Mouse (Mus musculus) limb, embryonic 15.5 days (tissue): ENCODE measurements around the gene Atg13. TPM values are rescaled to one million over a fixed set of nuclear protein-coding genes. Genes with fewer than 3 reads are reported as not detected.

ENCODE experiments used
- ATAC-seq: fragments of 200-750 bp; cut with Nextera tagmentation; 2 replicates; pipeline ENCODE4 v1.8.0; 2017; ENCODE audit warnings: low read depth, moderate TSS enrichment; ENCODE audit not compliant: insufficient number of reproducible peaks, low FRiP score, low TSS enrichment
- H3K27ac ChIP-seq: fragments of 300-500 bp; sonication (generic); 2 replicates; pipeline ENCODE4 v1.5.1; 2015; ENCODE audit warnings: moderate library complexity, mild to moderate bottlenecking, inconsistent platforms
- H3K27me3 ChIP-seq: fragments of 300-500 bp; sonication (generic); 2 replicates; pipeline ENCODE4 v1.6.1; 2015; ENCODE audit warnings: inconsistent platforms
- H3K36me3 ChIP-seq: fragments of 300-500 bp; sonication (generic); 2 replicates; pipeline ENCODE4 v1.6.1; 2015; ENCODE audit warnings: inconsistent platforms
- H3K4me1 ChIP-seq: fragments of 300-500 bp; sonication (generic); 2 replicates; pipeline ENCODE4 v1.6.1; 2015; ENCODE audit warnings: inconsistent platforms
- H3K4me2 ChIP-seq: fragments of 300-500 bp; sonication (generic); 2 replicates; pipeline ENCODE4 v1.6.1; 2015; ENCODE audit warnings: mild to moderate bottlenecking, inconsistent platforms
- H3K4me3 ChIP-seq: fragments of 300-500 bp; sonication (generic); 2 replicates; pipeline ENCODE4 v1.5.1; 2015; ENCODE audit warnings: mild to moderate bottlenecking, inconsistent platforms
- H3K9ac ChIP-seq: fragments of 300-500 bp; sonication (generic); 2 replicates; pipeline ENCODE4 v1.6.1; 2015; ENCODE audit warnings: inconsistent platforms
- H3K9me3 ChIP-seq: fragments of 300-500 bp; sonication (generic); 2 replicates; pipeline ENCODE4 v1.6.1; 2016; ENCODE audit warnings: inconsistent platforms
- WGBS: fragments of 180-500 bp; shearing (Covaris S2); methylation state at CpG from one replicate; pipeline ENCODE4 v1.1.7; 2015; 5-methylcytosine and 5-hydroxymethylcytosine counted together
- polyA plus RNA-seq: library from polyadenylated mRNA; unstranded; fragments of >200 nt; fragmentation: Nextera tagmentation; extraction: Ambion mirVana; gene quantifications from 2 replicates; pipeline ENCODE4 v1.2.1, GENCODE M21; 2015

Atg13 gene
- polyA plus RNA-seq, 1 experiment from 2014 or later = 33.7 TPM

GRCm38 (mm10) chr2:91644021-91644420 lies 66.4 kb downstream of the Atg13 start:
- no peak overlapping the region for H3K9ac ChIP-seq
- H3K4me3 ChIP-seq = no peak overlapping the region
- WGBS = 95% methylated on average over 11 of the region's 11 CpGs
- H3K4me1 ChIP-seq = peaks cover 9% of the 10 kb centered on the region
- peaks cover 64% of the 10 kb centered on the region for H3K36me3 ChIP-seq
- ATAC-seq = no peak
- no peak overlapping the region for H3K27ac ChIP-seq
- H3K9me3 ChIP-seq = no peaks in the 10 kb centered on the region
- H3K27me3 ChIP-seq = no peaks in the 10 kb centered on the region
- H3K4me2 ChIP-seq = no peak overlapping the region

DNA sequence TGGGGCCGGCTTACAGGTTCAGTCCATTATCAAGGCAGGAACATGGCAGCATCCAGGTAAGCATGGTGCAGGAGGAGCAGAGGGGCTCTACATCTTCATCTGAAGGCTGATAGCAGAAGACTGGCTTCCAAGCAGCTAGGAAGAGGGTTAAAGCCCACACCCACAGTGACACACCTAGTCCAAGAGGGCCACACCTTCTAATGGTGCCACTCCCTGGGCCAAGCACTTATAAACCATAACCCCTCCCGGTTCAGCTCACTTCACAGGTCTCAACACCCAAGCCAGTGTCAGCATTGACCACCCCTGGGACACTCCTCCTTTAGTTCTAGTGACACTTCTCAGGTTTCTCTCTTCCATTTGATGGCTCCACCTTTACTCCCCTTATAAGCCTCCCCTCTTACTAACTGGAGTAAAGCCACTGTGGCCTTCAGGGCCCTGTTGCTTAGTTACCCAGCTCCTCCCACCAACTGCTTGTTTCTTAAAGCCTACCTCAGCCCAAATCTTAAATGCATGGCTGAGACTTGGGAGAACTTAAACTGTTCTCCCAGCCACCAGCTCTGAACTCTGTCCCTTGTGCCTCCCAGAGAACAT lies 67.5 kb downstream of the Atg13 start:
- Histone ChIP-seq H3K4me2 (no peak overlapping the region), H3K36me3 (peaks cover 63% of the 10 kb centered on the region), H3K9me3 (no peaks in the 10 kb centered on the region), H3K27me3 (no peaks in the 10 kb centered on the region), H3K4me1 (no peaks in the 10 kb centered on the region), H3K9ac (no peak overlapping the region), H3K4me3 (no peak overlapping the region), H3K27ac (no peak overlapping the region)
- no peak for ATAC-seq
- 80% methylated on average over 2 of the region's 2 CpGs for WGBS

- Histone ChIP-seq H3K36me3 (peaks cover 23% of the 10 kb centered on the region), H3K4me3 (no peak overlapping the region), H3K4me2 (no peak overlapping the region), H3K27ac (no peak overlapping the region), H3K9me3 (no peaks in the 10 kb centered on the region), H3K4me1 (no peaks in the 10 kb centered on the region), H3K9ac (no peak overlapping the region), H3K27me3 (no peaks in the 10 kb centered on the region)
- ATAC-seq = no peak
- WGBS = 67% methylated on average over 6 of the region's 6 CpGs
These were observed 71.4 kb downstream of the Atg13 start for GRCm38 (mm10) chr2:91638931-91639330.

DNA sequence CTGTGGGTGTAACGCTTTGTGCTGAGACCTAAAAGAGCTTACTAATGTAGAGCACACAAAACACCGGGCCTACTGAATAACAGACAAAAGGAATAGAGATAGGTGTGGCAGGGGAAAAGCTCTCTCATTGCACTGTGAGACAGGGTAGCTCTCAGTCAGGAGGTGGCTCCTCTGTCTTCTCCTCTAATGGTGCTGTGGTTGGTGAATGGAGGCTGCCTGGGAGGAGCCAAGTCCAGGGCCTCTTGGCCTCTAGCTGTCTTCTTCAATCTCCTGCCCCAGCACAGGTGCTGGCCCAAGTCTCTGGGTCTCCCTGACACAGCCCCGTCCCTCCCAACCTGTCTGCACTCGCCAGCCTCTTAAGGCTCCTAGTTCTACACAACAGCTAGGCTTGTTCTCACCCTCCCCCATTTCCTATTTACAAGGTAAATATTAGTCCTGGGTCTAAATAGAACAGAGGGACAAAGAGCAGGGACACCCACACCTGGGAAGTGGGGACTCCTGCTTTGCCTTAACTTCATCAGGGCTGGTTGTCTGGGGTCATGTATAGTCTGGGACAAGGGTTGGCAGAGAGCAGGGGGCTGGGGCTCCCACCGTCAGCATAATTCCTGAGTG lies 73.5 kb downstream of the Atg13 start:
- Histone ChIP-seq H3K4me1 (no peaks in the 10 kb centered on the region), H3K9ac (no peak overlapping the region), H3K27ac (no peak overlapping the region), H3K36me3 (0 out of 2 replicates have a peak, but pooled peaks cover 6% of the 10 kb centered on the region), H3K27me3 (no peaks in the 10 kb centered on the region), H3K4me3 (no peak overlapping the region), H3K4me2 (no peak overlapping the region), H3K9me3 (no peaks in the 10 kb centered on the region)
- 75% methylated on average over 5 of the region's 5 CpGs for WGBS
- no peak for ATAC-seq

DNA sequence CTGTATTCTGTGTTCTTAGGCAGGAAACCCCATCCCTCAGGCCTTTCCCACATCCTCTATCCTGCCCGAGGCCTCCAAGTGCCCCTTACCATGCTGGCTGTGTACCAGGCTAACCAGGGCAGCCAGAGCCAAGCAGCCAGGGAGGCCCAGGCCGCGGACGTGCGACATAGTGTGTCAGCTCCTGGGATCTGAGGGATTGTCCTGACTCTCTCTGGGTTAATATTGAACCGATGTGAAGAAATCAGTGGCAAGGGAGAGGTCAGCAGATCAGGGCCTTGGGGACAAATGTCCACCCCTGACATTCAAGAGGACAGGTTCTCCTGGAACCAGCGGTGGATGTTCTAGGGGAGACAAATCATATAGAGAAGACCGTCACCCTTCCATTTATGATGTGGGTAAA lies 74.1 kb downstream of the Atg13 start, which contains the start of gene F2:
TSS of gene F2 (minus strand) at position 186 of the 400 bp plus-strand sequence.
- Histone ChIP-seq H3K27ac (no peak within 1 kb of the TSS), H3K36me3 (0 out of 2 replicates have a peak, but pooled peaks cover 2% of the 10 kb centered on the region), H3K4me2 (no peak within 1 kb of the TSS), H3K4me3 (no peak within 1 kb of the TSS), H3K4me1 (no peaks in the 10 kb centered on the region), H3K9me3 (no peaks in the 10 kb centered on the region), H3K27me3 (no peaks in the 10 kb centered on the region), H3K9ac (no peak within 1 kb of the TSS)
- 89% methylated on average over 8 of the region's 8 CpGs for WGBS
- no peak for ATAC-seq

DNA sequence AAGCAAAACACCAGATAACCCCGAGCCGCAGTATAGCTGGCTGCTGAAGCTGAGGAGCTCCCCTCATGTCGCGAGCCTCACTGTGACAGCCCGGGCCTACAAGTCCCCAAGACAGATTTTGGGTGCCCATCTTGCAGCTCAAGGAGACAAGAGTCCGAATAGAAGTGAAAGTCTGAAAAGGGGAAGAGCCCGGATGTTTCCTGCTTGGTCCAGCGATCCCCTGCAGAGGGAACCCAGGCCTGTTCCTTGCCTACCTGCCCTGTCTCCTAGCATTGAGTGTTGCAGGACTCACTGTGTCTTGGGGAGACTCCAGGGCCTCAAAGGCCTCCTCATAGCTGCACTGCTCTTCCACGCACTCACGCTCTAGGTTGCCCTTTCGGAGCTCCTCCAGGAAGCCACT lies 74.9 kb downstream of the Atg13 start:
- no peaks in the 10 kb centered on the region for H3K27me3 ChIP-seq
- ATAC-seq = no peak
- H3K9me3 ChIP-seq = no peaks in the 10 kb centered on the region
- no peaks in the 10 kb centered on the region for H3K36me3 ChIP-seq
- H3K4me3 ChIP-seq = no peak overlapping the region
- no peak overlapping the region for H3K9ac ChIP-seq
- H3K27ac ChIP-seq = no peak overlapping the region
- no peaks in the 10 kb centered on the region for H3K4me1 ChIP-seq
- H3K4me2 ChIP-seq = no peak overlapping the region
- 82% methylated on average over 11 of the region's 11 CpGs for WGBS

GRCm38 (mm10) chr2:91634841-91635240 lies 75.5 kb downstream of the Atg13 start:
- Histone ChIP-seq H3K4me1 (no peaks in the 10 kb centered on the region), H3K9ac (no peak overlapping the region), H3K4me2 (no peak overlapping the region), H3K9me3 (no peaks in the 10 kb centered on the region), H3K36me3 (no peaks in the 10 kb centered on the region), H3K4me3 (no peak overlapping the region), H3K27me3 (no peaks in the 10 kb centered on the region), H3K27ac (no peak overlapping the region)
- ATAC-seq = no peak
- WGBS = 83% methylated on average over 9 of the region's 9 CpGs

- WGBS = 69% methylated on average over 12 of the region's 12 CpGs
- ATAC-seq = no peak
- Histone ChIP-seq H3K9me3 (no peaks in the 10 kb centered on the region), H3K4me1 (no peaks in the 10 kb centered on the region), H3K4me2 (no peak overlapping the region), H3K27me3 (no peaks in the 10 kb centered on the region), H3K4me3 (no peak overlapping the region), H3K36me3 (no peaks in the 10 kb centered on the region), H3K9ac (no peak overlapping the region), H3K27ac (no peak overlapping the region)
These were observed 76.9 kb downstream of the Atg13 start for GRCm38 (mm10) chr2:91633334-91633977.

- Histone ChIP-seq H3K9ac (no peak overlapping the region), H3K4me3 (no peak overlapping the region), H3K27me3 (no peaks in the 10 kb centered on the region), H3K4me1 (no peaks in the 10 kb centered on the region), H3K4me2 (no peak overlapping the region), H3K27ac (no peak overlapping the region), H3K36me3 (no peaks in the 10 kb centered on the region), H3K9me3 (no peaks in the 10 kb centered on the region)
- ATAC-seq = no peak
- 72% methylated on average over 5 of the region's 5 CpGs for WGBS
These were observed 78.1 kb downstream of the Atg13 start for GRCm38 (mm10) chr2:91632316-91632715.

- H3K4me1 ChIP-seq = no peaks in the 10 kb centered on the region
- H3K4me3 ChIP-seq = no peak overlapping the region
- no peaks in the 10 kb centered on the region for H3K36me3 ChIP-seq
- H3K9me3 ChIP-seq = no peaks in the 10 kb centered on the region
- H3K9ac ChIP-seq = no peak overlapping the region
- no peaks in the 10 kb centered on the region for H3K27me3 ChIP-seq
- no peak overlapping the region for H3K27ac ChIP-seq
- 88% methylated on average over 5 of the region's 5 CpGs for WGBS
- no peak overlapping the region for H3K4me2 ChIP-seq
- no peak for ATAC-seq
These were observed 78.5 kb downstream of the Atg13 start for GRCm38 (mm10) chr2:91631826-91632225.

DNA sequence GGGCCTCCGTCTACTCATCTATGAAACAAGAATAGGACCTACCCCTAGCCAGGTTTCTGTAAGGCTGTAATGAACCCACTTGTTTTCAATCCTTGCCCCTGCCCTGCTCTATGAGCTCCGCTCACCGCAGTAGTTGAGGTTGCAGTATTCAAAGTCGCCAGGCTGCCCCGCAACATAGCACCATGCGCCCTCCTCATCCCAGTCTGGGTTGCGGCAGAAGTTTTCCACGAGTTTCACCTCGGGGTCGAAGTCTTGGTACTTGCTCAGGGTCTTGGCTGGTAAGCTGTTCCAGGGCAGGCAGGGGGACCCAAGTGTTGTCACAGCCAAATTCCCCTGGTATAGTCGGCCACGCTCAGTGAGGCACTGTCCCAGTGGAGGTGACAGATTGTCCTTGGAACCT lies 80.0 kb downstream of the Atg13 start:
- H3K4me3 ChIP-seq = no peak overlapping the region
- no peaks in the 10 kb centered on the region for H3K9me3 ChIP-seq
- H3K27me3 ChIP-seq = no peaks in the 10 kb centered on the region
- H3K4me1 ChIP-seq = no peaks in the 10 kb centered on the region
- no peaks in the 10 kb centered on the region for H3K36me3 ChIP-seq
- ATAC-seq = no peak
- no peak overlapping the region for H3K4me2 ChIP-seq
- WGBS = 89% methylated on average over 12 of the region's 12 CpGs
- H3K27ac ChIP-seq = no peak overlapping the region
- no peak overlapping the region for H3K9ac ChIP-seq

- Histone ChIP-seq H3K9me3 (no peaks in the 10 kb centered on the region), H3K27ac (no peak overlapping the region), H3K9ac (no peak overlapping the region), H3K4me2 (no peak overlapping the region), H3K4me1 (no peaks in the 10 kb centered on the region), H3K27me3 (no peaks in the 10 kb centered on the region), H3K4me3 (no peak overlapping the region), H3K36me3 (no peaks in the 10 kb centered on the region)
- ATAC-seq = no peak
- 79% methylated on average over 18 of the region's 18 CpGs for WGBS
These were observed 80.7 kb downstream of the Atg13 start for GRCm38 (mm10) chr2:91629682-91630081.
